Mouse (Mus musculus): ENCODE results near the gene Maml2. TPM values are rescaled to one million over a fixed set of nuclear protein-coding genes. Genes with fewer than 3 reads are reported as not detected.
A peak's percentile ranks its signal among the peaks of the same experiment; 100 is the strongest.

Gene Maml2
- total RNA-seq, 1 experiment from 2014 or later: 5.0 TPM

DNA sequence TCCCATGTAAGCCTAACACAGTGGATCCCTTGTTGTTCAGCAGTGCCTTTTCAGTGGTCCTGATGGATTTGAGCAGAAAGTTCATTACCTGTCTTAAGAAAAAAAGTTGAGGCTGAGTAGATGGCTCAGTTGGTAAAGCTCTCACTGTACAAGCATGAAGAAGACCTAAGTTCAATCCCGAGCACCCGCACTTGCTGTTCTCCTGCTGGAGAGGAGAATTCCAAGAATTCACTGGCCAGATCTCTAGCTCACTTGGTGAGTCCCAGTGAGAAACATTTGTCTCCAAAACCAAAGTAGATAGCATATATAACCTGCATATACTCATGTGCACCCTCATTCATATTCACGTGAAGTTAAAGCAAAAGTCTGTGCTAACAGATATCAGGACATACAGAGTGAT, 8.7 kb downstream of the Maml2 start:
- no peak for ATAC-seq (replicated peaks in 1 of 2; ENCODE audit: insufficient read depth in 1 of 2, low FRiP score in 2 of 2, low TSS enrichment in 1 of 2, low read depth in 1 of 2, poor library complexity in 2 of 2, severe bottlenecking in 2 of 2)

DNA sequence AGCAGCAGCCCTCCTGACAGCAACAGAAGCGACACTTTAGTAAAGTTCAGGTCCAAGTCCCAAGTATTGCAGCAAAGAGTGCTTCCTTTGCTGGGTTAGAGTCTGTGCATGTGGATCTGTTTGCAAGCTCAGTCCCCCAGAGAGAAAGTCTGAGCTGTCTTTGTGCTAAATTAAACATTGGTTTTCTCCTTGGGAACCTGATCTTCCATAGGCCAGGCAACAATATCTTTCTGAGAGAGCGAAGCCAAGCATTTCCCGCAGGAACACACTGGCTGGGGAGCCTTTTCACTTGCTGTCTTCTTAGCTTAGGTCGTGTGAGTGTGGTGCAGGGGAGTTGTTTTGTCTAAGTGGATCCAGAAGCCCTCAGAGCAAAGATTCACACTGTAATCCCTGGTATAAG, 9.5 kb downstream of the Maml2 start:
- ATAC-seq (replicated peaks in 1 of 2; ENCODE audit: insufficient read depth in 1 of 2, low FRiP score in 2 of 2, low TSS enrichment in 1 of 2, low read depth in 1 of 2, poor library complexity in 2 of 2, severe bottlenecking in 2 of 2): no peak

DNA sequence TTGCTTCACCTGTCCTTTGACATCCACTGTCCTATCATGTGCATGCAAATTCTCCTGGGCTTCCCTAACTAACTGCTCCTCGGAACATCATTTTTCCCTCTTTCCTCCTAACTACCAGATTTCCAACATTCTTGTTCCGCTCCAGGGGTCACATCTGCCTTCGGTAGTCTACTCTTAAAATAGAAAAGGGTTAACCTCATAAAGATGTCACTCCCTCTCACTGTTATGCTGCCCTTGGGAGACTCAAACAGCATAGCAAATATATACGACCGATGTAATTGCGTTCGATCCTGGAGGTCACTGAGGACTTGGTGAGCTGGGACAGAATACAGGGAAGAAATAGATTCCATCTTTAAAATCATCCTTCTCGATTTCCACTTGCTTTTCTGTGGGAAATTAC, 11.0 kb downstream of the Maml2 start:
- no peak for ATAC-seq (replicated peaks in 1 of 2; ENCODE audit: insufficient read depth in 1 of 2, low FRiP score in 2 of 2, low TSS enrichment in 1 of 2, low read depth in 1 of 2, poor library complexity in 2 of 2, severe bottlenecking in 2 of 2)

DNA sequence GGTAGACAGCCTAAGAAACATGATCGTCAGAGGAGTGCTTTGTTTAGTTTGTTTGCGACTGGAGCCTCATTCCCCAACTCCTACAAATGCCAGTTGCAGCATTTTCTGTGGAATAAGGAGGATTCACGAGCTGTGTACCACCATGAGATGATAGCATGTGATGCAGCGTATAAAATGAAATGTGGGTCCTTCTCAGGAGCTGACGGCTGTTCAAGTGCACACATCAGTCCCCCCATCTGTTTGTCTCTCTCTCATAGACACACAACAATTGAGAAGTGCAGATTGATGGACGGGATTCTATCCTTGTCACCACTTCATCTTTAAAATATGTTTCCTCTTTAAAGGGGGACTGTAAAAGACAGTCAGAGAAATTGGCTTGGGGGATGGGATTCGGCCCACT, 12.1 kb downstream of the Maml2 start:
- no peak for ATAC-seq (replicated peaks in 1 of 2; ENCODE audit: insufficient read depth in 1 of 2, low FRiP score in 2 of 2, low TSS enrichment in 1 of 2, low read depth in 1 of 2, poor library complexity in 2 of 2, severe bottlenecking in 2 of 2)

DNA sequence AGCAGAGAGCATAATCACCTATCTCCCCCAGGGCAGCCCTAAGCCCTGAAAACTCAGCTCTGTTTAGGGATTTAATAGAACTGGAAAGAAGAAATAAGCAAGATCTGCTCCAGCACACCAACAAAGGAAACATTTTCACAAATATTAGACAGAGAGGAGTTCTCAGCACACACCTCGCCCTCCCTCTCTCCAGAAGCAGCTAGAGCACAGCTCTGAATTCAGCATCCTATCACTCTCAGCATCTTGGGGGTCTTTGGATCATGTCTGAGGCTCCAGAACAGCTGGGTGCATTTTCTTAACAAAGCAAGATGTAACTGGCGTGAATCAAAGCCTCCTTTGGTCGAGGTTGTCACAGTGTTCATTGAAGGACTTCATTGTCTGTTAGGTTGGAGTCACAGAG, 12.5 kb downstream of the Maml2 start:
- no peak for ATAC-seq (replicated peaks in 1 of 2; ENCODE audit: insufficient read depth in 1 of 2, low FRiP score in 2 of 2, low TSS enrichment in 1 of 2, low read depth in 1 of 2, poor library complexity in 2 of 2, severe bottlenecking in 2 of 2)

DNA sequence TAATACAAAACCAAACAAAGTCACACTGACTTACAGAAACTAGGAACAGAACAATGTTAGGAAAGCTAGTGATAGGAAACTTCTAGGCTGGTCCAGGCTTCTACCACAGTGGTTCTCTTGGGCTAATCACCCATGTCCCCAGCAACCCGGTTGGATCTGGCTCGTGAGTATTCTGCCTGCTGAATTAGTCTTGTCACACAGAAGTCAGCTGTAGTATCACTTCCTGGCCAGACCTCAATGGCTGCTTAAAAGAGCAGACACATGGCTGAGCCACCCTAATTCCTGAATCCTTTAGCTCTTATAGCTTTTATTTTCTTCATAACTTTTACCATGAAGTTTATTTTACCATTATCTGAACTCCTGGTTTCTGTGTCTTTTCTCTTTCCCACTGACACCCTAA, 13.3 kb downstream of the Maml2 start:
- ATAC-seq (replicated peaks in 1 of 2; ENCODE audit: insufficient read depth in 1 of 2, low FRiP score in 2 of 2, low TSS enrichment in 1 of 2, low read depth in 1 of 2, poor library complexity in 2 of 2, severe bottlenecking in 2 of 2): peak; percentile 22 to 53; a peak in 1 of 4 replicates

DNA sequence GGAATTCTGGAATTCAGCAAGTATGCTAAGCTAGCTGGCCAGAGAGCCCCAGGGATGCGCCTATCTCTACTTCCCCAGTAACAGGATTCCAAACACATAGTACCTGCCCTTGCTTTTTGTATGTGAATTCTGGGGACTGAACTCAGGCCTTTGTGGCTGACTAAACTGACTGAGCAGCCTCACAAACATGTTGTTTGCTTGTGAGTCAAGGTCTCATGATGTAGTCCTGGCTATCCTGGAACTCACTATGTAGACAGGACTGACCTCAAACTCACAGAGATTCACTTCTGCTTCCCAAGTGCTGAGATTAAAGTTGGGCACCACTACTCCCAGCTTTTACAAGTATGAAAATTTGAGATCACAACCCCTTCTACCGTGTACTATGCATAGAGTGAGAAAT, 16.2 kb downstream of the Maml2 start:
- ATAC-seq (replicated peaks in 1 of 2; ENCODE audit: insufficient read depth in 1 of 2, low FRiP score in 2 of 2, low TSS enrichment in 1 of 2, low read depth in 1 of 2, poor library complexity in 2 of 2, severe bottlenecking in 2 of 2): no peak

DNA sequence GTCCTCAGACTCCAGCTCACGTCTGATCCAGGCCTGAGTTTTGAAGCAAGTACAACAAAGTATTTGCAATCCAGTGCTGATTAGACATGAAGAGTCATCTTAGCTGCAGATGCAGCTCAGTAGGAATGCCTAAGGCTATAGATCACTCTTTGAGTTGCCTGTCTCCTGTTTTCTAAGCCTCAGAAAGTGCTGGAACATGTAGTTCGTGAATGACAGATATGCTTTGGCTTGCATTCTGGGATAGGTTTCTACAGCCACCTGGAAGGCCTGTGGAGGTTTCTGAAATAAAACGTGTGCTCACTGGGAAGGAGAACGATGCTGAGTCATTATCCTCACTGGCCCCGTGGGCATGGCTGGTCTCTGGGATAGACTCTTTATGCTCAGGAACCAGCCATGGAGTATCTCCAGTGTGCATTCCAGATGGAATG, 16.8 kb downstream of the Maml2 start:
- no peak for ATAC-seq (replicated peaks in 1 of 2; ENCODE audit: insufficient read depth in 1 of 2, low FRiP score in 2 of 2, low TSS enrichment in 1 of 2, low read depth in 1 of 2, poor library complexity in 2 of 2, severe bottlenecking in 2 of 2)

DNA sequence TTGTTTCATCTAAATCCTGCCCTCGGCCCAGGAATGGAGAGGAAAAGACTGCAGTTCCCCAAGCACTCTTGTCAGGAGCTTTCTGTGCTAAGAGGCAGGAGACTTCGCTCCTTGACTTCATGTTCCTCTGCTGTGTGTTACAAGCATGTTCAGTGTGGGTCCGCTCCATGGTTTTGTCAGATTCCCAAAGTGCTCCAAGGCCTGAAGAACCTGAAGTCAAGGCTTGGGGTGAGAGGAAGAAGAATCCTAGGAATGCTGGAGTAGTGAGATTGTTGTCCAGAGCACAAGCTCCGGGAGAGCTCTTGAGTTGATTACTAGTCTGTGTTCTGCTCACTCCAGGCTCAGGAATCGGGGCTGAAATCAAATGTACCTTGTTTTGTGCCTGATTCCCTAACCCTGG, 17.6 kb downstream of the Maml2 start:
- no peak for ATAC-seq (replicated peaks in 1 of 2; ENCODE audit: insufficient read depth in 1 of 2, low FRiP score in 2 of 2, low TSS enrichment in 1 of 2, low read depth in 1 of 2, poor library complexity in 2 of 2, severe bottlenecking in 2 of 2)

DNA sequence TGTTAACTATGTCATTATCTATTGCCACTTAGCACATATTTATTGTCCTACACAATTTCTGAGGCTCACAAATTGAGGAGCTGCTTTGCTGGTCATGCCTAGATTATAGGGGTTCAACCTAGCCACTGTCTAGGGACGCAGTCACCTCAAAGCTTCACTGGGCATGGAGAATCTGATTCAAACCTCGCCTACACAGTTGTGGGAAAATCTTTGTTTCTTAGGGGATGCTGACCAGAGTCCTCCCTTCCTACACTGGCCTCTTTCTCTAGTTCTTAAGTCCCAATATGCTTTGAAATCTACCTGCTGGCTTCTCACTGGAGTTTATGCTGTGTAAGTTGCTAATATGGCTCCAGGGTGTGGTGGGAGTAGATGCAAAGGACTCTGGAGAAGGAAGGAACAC, 21.8 kb downstream of the Maml2 start:
- no peak for ATAC-seq (replicated peaks in 1 of 2; ENCODE audit: insufficient read depth in 1 of 2, low FRiP score in 2 of 2, low TSS enrichment in 1 of 2, low read depth in 1 of 2, poor library complexity in 2 of 2, severe bottlenecking in 2 of 2)

DNA sequence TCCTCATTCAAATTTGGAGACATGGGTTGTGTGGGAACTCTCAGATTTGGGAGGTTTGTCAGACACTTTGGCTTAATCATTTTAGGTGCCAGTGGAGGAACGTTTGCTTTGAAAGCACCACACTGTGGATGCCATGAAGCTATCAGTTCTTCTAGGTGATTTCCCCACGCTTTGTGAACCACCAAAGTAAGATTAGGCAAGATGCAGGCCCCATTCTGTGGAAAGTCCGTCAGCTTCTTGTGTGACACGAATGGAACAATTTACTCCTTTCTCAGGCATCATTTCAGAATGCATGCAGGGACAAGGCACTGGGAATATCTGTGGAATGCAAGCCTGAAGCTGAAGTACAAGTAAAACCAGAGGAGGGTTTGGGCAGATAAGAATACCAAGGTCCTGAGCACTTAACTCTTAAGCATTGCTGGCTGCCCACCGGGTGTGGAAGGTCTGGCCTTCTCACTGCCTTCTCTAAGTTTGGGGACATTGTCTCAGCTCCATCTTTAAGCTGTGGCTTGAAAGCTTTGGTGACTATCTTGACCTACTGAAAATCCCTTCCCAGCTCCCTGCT, 23.1 kb downstream of the Maml2 start:
- ATAC-seq (replicated peaks in 1 of 2; ENCODE audit: insufficient read depth in 1 of 2, low FRiP score in 2 of 2, low TSS enrichment in 1 of 2, low read depth in 1 of 2, poor library complexity in 2 of 2, severe bottlenecking in 2 of 2): no peak

DNA sequence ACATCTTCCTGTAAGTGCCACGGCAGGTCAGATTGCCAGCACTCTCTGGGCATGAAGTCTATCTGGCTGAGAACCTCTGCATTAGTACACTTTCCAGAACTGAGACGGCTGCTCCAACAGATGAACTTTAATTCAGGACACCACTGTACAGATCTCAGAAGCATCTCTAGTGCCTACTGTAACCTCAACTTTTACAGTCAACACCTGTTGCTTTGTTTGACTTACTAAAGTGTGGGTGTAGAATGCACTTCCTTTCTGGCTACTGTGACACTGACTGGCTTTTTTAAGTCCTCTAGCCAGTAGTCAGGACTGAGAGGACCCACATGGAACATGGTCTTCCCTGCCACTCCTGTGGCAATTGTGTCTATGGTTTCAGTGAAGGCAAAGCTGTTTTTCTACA, 25.3 kb downstream of the Maml2 start:
- peak in 1 of 2 experiments; percentile 35; a peak in 1 of 4 replicates for ATAC-seq (replicated peaks in 1 of 2; ENCODE audit: insufficient read depth in 1 of 2, low FRiP score in 2 of 2, low TSS enrichment in 1 of 2, low read depth in 1 of 2, poor library complexity in 2 of 2, severe bottlenecking in 2 of 2)

DNA sequence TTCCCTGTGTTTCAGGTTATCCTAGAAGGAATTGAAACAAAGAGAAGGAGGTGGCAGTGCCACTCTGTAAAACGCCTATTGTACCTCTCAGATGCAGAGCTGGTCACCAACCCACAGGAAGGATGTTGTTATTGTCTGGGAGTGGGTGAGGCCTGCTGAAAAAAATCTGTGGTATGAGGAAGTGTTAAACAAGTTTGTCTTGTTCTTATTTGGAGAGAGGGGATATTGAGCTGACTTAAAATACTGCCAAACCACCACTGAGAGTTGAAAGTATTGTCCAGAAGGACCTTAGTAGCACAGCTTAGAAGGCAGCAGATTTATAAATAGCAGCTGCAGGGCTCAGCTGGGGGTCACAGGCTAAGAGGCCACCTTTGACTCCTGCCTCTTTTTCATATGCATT, 25.9 kb downstream of the Maml2 start:
- peak; percentile 92 to 97 for ATAC-seq (replicated peaks in 1 of 2; ENCODE audit: insufficient read depth in 1 of 2, low FRiP score in 2 of 2, low TSS enrichment in 1 of 2, low read depth in 1 of 2, poor library complexity in 2 of 2, severe bottlenecking in 2 of 2)

DNA sequence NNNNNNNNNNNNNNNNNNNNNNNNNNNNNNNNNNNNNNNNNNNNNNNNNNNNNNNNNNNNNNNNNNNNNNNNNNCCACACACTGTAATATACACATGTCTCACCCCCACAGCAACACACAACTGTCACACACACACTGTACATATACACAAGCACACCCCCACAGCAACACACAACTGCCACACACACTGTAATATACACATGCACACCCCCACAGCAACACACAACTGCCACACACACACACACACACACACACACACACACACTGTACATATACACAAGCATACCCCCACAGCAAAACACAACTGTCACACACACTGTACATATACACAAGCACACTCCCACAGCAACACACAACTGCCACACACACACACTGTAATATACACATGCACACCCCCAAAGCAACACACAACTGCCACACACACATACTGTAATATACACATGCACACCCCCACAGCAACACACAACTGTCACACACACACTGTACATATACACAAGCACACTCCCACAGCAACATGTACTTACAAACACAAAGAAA, 116.5 kb downstream of the Maml2 start:
- no peak; a peak in 1 of 4 replicates for ATAC-seq (replicated peaks in 1 of 2; ENCODE audit: insufficient read depth in 1 of 2, low FRiP score in 2 of 2, low TSS enrichment in 1 of 2, low read depth in 1 of 2, poor library complexity in 2 of 2, severe bottlenecking in 2 of 2)

DNA sequence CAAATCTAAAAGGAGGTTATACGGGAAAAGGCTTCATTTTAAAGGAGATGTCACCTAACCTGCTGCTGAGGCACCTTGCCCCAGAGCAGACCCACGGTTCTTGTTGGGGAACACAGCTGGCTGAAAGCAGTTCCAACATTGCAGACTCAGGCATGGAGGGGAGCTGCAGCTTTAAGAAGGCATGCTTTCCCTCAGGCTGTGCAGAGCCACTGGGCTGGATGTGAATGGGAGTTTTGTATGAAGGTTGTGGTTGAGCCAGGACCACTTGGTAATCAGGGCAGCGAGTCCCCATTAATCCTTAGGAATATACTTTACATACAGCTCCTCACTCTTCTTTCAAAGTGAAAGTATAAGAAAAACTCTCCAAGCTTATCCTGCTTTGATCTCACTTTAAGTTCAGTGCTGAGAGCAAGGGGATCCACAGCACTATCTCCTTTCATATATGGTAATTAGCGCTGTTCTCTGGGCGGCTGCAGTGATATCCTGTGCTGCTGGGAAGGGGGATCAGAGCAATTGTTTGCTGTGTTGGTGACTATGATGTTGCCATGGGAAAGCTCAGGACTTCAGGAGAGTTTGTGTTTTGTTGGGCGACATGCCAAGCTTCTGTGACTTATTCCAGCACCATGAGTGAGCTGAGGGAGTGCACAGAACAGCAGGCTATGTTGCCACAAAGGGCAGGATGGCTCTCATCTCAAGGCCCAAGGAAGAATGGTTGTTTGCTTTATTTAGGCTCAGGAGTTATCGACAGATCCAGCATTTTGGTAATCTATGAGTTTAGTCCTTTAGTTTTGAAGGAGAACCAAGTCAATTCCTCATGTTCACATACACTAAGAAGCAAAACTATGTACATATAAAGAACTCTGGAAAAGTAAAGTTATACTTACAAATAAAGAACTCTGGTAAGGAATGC, 127.5 kb downstream of the Maml2 start:
- ATAC-seq (replicated peaks in 1 of 2; ENCODE audit: insufficient read depth in 1 of 2, low FRiP score in 2 of 2, low TSS enrichment in 1 of 2, low read depth in 1 of 2, poor library complexity in 2 of 2, severe bottlenecking in 2 of 2): peak; percentile 42 to 49; a peak in 3 of 4 replicates

DNA sequence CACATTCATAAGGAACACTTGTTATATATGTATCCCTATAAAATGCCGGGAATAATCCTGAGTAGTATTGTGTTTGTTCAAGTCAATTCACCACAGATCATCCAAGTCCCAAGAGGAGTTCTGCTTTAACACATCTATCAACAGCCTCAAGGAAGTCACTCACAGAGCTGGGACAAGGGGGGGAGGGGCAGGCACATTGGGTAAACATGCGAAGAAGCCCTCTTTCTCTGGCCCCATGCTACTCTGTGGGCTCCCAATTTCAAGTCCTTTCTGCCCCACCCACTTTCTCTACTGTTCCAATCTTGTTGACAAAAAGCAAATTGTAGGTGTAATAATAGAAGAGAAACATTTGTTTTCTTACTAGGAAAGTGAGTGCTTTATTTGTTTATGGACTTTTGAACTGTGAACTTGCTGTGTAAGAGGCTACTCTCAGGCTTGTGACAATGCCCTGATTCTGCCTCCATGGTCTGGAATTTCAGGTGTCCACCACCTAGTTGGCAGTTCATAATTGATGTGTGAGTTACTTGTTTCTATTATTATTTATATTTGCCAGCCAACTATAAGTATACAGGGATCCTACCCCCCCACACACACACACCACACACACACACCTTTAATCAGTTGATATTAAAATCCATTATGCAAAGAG, 131.8 kb downstream of the Maml2 start:
- ATAC-seq (replicated peaks in 1 of 2; ENCODE audit: insufficient read depth in 1 of 2, low FRiP score in 2 of 2, low TSS enrichment in 1 of 2, low read depth in 1 of 2, poor library complexity in 2 of 2, severe bottlenecking in 2 of 2): no peak

DNA sequence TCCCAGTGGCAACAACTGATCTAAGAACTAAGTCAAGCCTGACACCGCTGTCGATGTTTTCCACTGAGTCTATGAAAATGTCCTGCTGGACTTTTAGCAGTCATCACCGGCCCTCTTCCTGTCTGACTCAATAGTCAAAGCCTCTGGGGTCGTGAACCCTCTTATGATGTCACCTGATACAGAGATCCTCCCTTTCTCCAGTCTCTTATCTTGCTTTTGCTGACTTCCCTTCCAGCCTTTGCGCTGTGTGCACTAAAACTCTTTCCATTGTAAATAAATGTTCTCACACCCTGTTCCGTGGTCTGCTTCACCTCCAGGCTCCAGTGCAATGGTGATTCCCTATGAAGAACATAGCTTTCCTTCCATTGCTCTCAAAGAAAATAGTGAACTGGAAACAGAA, 132.5 kb downstream of the Maml2 start:
- no peak for ATAC-seq (replicated peaks in 1 of 2; ENCODE audit: insufficient read depth in 1 of 2, low FRiP score in 2 of 2, low TSS enrichment in 1 of 2, low read depth in 1 of 2, poor library complexity in 2 of 2, severe bottlenecking in 2 of 2)

DNA sequence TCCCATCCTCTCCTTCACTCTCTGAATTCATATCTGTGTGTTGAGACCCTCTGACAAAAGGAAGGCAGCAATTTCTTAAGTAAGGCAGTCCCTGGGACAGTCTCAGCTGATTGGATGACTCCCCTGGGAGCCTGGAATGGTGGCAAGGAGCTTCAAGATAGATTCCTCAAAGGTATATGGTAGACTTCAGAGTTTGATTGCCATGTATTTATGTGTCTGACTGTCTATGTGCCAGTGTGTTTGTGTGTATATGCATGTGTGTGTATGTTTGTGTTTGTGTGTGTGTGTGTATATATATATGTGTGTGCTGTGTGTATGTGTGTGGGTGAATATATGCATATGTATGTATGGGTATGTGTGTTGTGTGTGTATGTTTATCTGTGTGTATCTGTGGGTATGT, 133.0 kb downstream of the Maml2 start:
- no peak for ATAC-seq (replicated peaks in 1 of 2; ENCODE audit: insufficient read depth in 1 of 2, low FRiP score in 2 of 2, low TSS enrichment in 1 of 2, low read depth in 1 of 2, poor library complexity in 2 of 2, severe bottlenecking in 2 of 2)

All from hematopoietic stem cell, adult 5-6 weeks (primary cell).